Mouse (Mus musculus): Measurements from ENCODE around the gene Cdc42ep2. TPM values are rescaled to one million over a fixed set of nuclear protein-coding genes. Genes with fewer than 3 reads are reported as not detected.
"Not testable (repeated sequence)": the region's sequence is repeated elsewhere in the genome, so short reads cannot be mapped to it uniquely, and the experiment has no call there.

The Cdc42ep2 gene
- total RNA-seq, 1 experiment = 0.76 TPM

DNA sequence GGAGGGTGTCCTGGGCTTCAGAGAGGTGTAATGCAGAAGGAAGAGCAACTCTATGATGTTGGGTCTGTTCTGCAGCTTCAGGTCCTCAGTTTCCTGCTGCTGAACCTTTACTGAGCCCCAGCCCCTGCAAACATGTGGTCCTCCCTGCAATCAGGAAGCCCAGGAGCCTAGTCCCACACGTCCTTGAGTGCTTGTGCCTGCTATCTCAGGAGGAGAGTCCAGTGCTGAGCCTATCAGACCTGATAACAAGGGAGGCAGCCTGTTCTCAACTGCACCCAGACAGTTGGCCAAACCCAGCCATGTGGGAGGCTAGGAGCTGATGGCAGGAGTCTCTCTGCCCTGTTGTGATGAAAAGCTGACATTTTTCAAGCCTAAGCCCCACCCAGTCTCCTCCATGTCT lies 40.7 kb downstream of the Cdc42ep2 start:
- Histone ChIP-seq H3K36me3 (ENCODE audit: control insufficient read depth, insufficient read depth, low read length, poor library complexity, severe bottlenecking) (no peaks in the 10 kb centered on the region), H3K9me3 (ENCODE audit: control insufficient read depth, insufficient read depth, low read depth, low read length) (no peaks in the 10 kb centered on the region), H3K9ac (ENCODE audit: insufficient read depth, low read depth, low read length, poor library complexity, severe bottlenecking) (no peak overlapping the region), H3K27ac (ENCODE audit: insufficient read depth, low read depth, low read length, poor library complexity, severe bottlenecking) (no peak overlapping the region), H3K4me1 (ENCODE audit: control insufficient read depth in 2 of 2, insufficient read depth in 2 of 2, low read length in 2 of 2, poor library complexity in 1 of 2) (peaks cover 0 to 6% of the 10 kb centered on the region in 2 experiments; a peak in 1 of 4 replicates), H3K4me3 (ENCODE audit: insufficient read depth in 1 of 2, low read depth in 1 of 2, low read length in 2 of 2, poor library complexity in 1 of 2, severe bottlenecking in 1 of 2) (no peak overlapping the region)
- in situ Hi-C loops (cut with MboI; ENCODE audit: low sequenced_read_pairs in 2 of 2, unreplicated experiment in 2 of 2) = no loop called here
- TF ChIP-seq HCFC1 (IDR thresholded peaks at IDR 0.05; ENCODE audit: borderline replicate concordance, insufficient read depth, low read length) = no peak
- no peak for TF ChIP-seq ZC3H11A (IDR thresholded peaks at IDR 0.05; ENCODE audit: borderline replicate concordance, low read depth, low read length)
- no peak for TF ChIP-seq MAFK (IDR thresholded peaks at IDR 0.05; ENCODE audit: insufficient read depth, low read depth, low read length)
- TF ChIP-seq ZNF384 (IDR thresholded peaks at IDR 0.05; ENCODE audit: low read depth, low read length) = no peak
- no peak for TF ChIP-seq CHD2 (IDR thresholded peaks at IDR 0.05; ENCODE audit: low read depth, low read length)
- no peak for DNase-seq (ENCODE audit: low read depth, low spot score)

DNA sequence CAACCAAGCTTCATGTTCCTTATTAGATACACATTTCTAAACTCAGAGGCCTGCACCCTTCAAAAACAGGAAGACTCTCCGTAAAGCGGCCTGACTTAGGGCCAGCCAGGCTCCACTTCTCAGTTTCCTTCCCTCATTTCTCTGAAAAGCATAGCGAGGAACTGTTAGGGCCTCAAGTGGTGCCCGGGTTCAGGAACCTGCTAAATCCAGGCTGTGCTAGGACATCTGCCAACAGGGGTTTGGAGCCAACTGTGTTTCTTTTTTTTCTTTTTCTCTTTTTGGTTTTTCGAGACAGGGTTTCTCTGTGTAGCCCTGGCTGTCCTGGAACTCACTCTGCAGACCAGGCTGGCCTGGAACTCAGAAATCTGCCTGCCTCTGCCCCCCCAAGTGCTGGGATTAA lies 42.5 kb downstream of the Cdc42ep2 start:
- H3K4me3 ChIP-seq (ENCODE audit: insufficient read depth in 1 of 2, low read depth in 1 of 2, low read length in 2 of 2, poor library complexity in 1 of 2, severe bottlenecking in 1 of 2); H3K9me3 ChIP-seq (ENCODE audit: control insufficient read depth, insufficient read depth, low read depth, low read length); H3K27ac ChIP-seq (ENCODE audit: insufficient read depth, low read depth, low read length, poor library complexity, severe bottlenecking); H3K36me3 ChIP-seq (ENCODE audit: control insufficient read depth, insufficient read depth, low read length, poor library complexity, severe bottlenecking); in situ Hi-C loops (cut with MboI; ENCODE audit: low sequenced_read_pairs in 2 of 2, unreplicated experiment in 2 of 2); DNase-seq (ENCODE audit: low read depth, low spot score); H3K9ac ChIP-seq (ENCODE audit: insufficient read depth, low read depth, low read length, poor library complexity, severe bottlenecking): not testable (repeated sequence)
- H3K4me1 ChIP-seq (ENCODE audit: control insufficient read depth in 2 of 2, insufficient read depth in 2 of 2, low read length in 2 of 2, poor library complexity in 1 of 2) = peaks cover 2 to 10% of the 10 kb centered on the region in 2 experiments; a peak in 2 of 4 replicates

DNA sequence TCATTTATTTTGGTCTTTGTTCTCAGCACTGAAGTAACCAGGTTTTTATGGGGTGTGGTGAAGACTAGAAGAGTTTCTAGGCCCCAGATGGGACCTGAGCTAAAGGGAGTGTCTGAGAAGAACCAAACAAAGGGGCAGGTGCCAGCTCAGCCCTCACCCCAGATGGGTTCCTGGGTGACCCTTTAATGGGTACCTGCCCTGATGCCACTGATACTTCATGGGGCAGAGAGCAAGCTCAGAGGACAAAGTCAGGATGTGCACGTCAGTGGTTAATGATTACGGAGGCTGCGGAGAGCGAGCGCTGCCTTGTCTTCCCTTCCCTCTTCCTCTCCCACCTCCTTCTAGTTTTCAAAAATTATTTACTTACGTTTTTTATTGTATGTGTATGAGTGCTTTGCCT lies 43.5 kb downstream of the Cdc42ep2 start:
- TF ChIP-seq HCFC1 (IDR thresholded peaks at IDR 0.05; ENCODE audit: borderline replicate concordance, insufficient read depth, low read length) (no peak), MAFK (IDR thresholded peaks at IDR 0.05; ENCODE audit: insufficient read depth, low read depth, low read length) (no peak), ZNF384 (IDR thresholded peaks at IDR 0.05; ENCODE audit: low read depth, low read length) (no peak), ZC3H11A (IDR thresholded peaks at IDR 0.05; ENCODE audit: borderline replicate concordance, low read depth, low read length) (no peak), CHD2 (IDR thresholded peaks at IDR 0.05; ENCODE audit: low read depth, low read length) (no peak)
- in situ Hi-C loops (cut with MboI; ENCODE audit: low sequenced_read_pairs in 2 of 2, unreplicated experiment in 2 of 2) = no loop called here
- no peak overlapping the region for H3K4me3 ChIP-seq (ENCODE audit: insufficient read depth in 1 of 2, low read depth in 1 of 2, low read length in 2 of 2, poor library complexity in 1 of 2, severe bottlenecking in 1 of 2)
- peaks cover 2 to 11% of the 10 kb centered on the region in 2 experiments; a peak in 2 of 4 replicates for H3K4me1 ChIP-seq (ENCODE audit: control insufficient read depth in 2 of 2, insufficient read depth in 2 of 2, low read length in 2 of 2, poor library complexity in 1 of 2)
- no peak overlapping the region for H3K9ac ChIP-seq (ENCODE audit: insufficient read depth, low read depth, low read length, poor library complexity, severe bottlenecking)
- DNase-seq (ENCODE audit: low read depth, low spot score) = no peak
- H3K27ac ChIP-seq (ENCODE audit: insufficient read depth, low read depth, low read length, poor library complexity, severe bottlenecking) = no peak overlapping the region
- no peaks in the 10 kb centered on the region for H3K36me3 ChIP-seq (ENCODE audit: control insufficient read depth, insufficient read depth, low read length, poor library complexity, severe bottlenecking)
- no peaks in the 10 kb centered on the region for H3K9me3 ChIP-seq (ENCODE audit: control insufficient read depth, insufficient read depth, low read depth, low read length)

DNA sequence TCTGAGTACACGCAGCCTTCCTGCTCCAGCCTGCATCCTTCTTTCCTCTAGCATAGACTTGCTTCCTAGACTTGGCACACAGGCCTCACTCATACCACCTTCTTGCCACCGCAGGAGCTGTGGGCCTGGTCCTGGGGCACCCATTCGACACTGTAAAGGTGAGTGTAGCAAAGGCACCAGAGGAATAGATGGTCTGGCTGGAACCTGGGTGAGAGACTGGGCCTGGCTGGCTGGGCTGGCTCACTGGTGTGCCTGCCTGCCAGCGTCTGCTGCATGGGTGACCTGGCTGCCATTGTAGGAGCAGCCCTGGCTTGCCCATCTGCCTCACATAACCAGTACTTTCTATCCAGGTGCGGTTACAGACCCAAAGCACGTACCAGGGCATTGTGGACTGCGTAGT lies 44.9 kb downstream of the Cdc42ep2 start:
- Histone ChIP-seq H3K36me3 (ENCODE audit: control insufficient read depth, insufficient read depth, low read length, poor library complexity, severe bottlenecking) (no peaks in the 10 kb centered on the region), H3K9me3 (ENCODE audit: control insufficient read depth, insufficient read depth, low read depth, low read length) (no peaks in the 10 kb centered on the region), H3K4me1 (ENCODE audit: control insufficient read depth in 2 of 2, insufficient read depth in 2 of 2, low read length in 2 of 2, poor library complexity in 1 of 2) (peaks cover 2 to 10% of the 10 kb centered on the region in 2 experiments; a peak in 2 of 4 replicates), H3K27ac (ENCODE audit: insufficient read depth, low read depth, low read length, poor library complexity, severe bottlenecking) (no peak overlapping the region), H3K4me3 (ENCODE audit: insufficient read depth in 1 of 2, low read depth in 1 of 2, low read length in 2 of 2, poor library complexity in 1 of 2, severe bottlenecking in 1 of 2) (no peak overlapping the region), H3K9ac (ENCODE audit: insufficient read depth, low read depth, low read length, poor library complexity, severe bottlenecking) (no peak overlapping the region)
- no peak for DNase-seq (ENCODE audit: low read depth, low spot score)
- TF ChIP-seq CHD2 (IDR thresholded peaks at IDR 0.05; ENCODE audit: low read depth, low read length) (no peak), HCFC1 (IDR thresholded peaks at IDR 0.05; ENCODE audit: borderline replicate concordance, insufficient read depth, low read length) (no peak), MAFK (IDR thresholded peaks at IDR 0.05; ENCODE audit: insufficient read depth, low read depth, low read length) (no peak), ZNF384 (IDR thresholded peaks at IDR 0.05; ENCODE audit: low read depth, low read length) (no peak), ZC3H11A (IDR thresholded peaks at IDR 0.05; ENCODE audit: borderline replicate concordance, low read depth, low read length) (no peak)
- in situ Hi-C loops (cut with MboI; ENCODE audit: low sequenced_read_pairs in 2 of 2, unreplicated experiment in 2 of 2) = loop anchor here in 1 of 2 experiments (5.0 kb wide), 1 partner anchor 92 kb away; no protein-coding TSS in a partner anchor

DNA sequence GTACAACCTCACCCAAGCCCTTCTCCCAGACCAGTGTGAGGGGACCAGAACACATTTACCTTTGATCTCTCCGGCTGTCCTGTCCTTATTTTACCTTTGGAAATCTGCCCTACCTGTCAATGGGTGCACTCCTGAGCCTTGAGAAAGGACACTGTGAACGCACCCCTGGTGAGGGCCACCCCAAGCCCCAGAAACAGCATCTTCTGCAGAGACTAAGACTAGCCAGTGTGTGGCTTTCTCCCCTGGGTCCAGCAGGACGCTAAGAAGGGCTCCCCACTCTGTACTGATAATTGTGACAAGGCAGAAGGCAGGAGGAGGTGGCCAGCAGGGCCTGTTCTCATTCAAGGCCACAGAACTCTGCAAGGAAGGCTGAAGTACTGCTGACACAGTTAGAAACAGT lies 45.7 kb downstream of the Cdc42ep2 start:
- no peaks in the 10 kb centered on the region for H3K9me3 ChIP-seq (ENCODE audit: control insufficient read depth, insufficient read depth, low read depth, low read length)
- no peaks in the 10 kb centered on the region for H3K36me3 ChIP-seq (ENCODE audit: control insufficient read depth, insufficient read depth, low read length, poor library complexity, severe bottlenecking)
- peaks cover 2 to 5% of the 10 kb centered on the region in 2 experiments; a peak in 2 of 4 replicates for H3K4me1 ChIP-seq (ENCODE audit: control insufficient read depth in 2 of 2, insufficient read depth in 2 of 2, low read length in 2 of 2, poor library complexity in 1 of 2)
- H3K4me3 ChIP-seq (ENCODE audit: insufficient read depth in 1 of 2, low read depth in 1 of 2, low read length in 2 of 2, poor library complexity in 1 of 2, severe bottlenecking in 1 of 2) = no peak overlapping the region
- in situ Hi-C loops (cut with MboI; ENCODE audit: low sequenced_read_pairs in 2 of 2, unreplicated experiment in 2 of 2) = loop anchor here in 1 of 2 experiments (5.0 kb wide), 1 partner anchor 92 kb away; no protein-coding TSS in a partner anchor
- no peak for TF ChIP-seq ZC3H11A (IDR thresholded peaks at IDR 0.05; ENCODE audit: borderline replicate concordance, low read depth, low read length)
- no peak for TF ChIP-seq HCFC1 (IDR thresholded peaks at IDR 0.05; ENCODE audit: borderline replicate concordance, insufficient read depth, low read length)
- no peak for TF ChIP-seq CHD2 (IDR thresholded peaks at IDR 0.05; ENCODE audit: low read depth, low read length)
- TF ChIP-seq ZNF384 (IDR thresholded peaks at IDR 0.05; ENCODE audit: low read depth, low read length) = no peak
- no peak for TF ChIP-seq MAFK (IDR thresholded peaks at IDR 0.05; ENCODE audit: insufficient read depth, low read depth, low read length)
- H3K9ac ChIP-seq (ENCODE audit: insufficient read depth, low read depth, low read length, poor library complexity, severe bottlenecking) = no peak overlapping the region
- no peak for DNase-seq (ENCODE audit: low read depth, low spot score)
- no peak overlapping the region for H3K27ac ChIP-seq (ENCODE audit: insufficient read depth, low read depth, low read length, poor library complexity, severe bottlenecking)
